Mouse (Mus musculus): ENCODE results near the gene Arhgap23. TPM values are rescaled to one million over a fixed set of nuclear protein-coding genes. Genes with fewer than 3 reads are reported as not detected.

Gene Arhgap23
- total RNA-seq, 2 experiments from 2014 or later, result 64.4 to 78.6 TPM

GRCm38 (mm10) chr11:97539622-97540021, 124.3 kb downstream of the Arhgap23 start:
- Histone ChIP-seq H3K27ac (no peak overlapping the region), H3K4me3 (no peak overlapping the region)
- intact Hi-C loops (cut with DNase I), result no loop called here
- no peak for DNase-seq (ENCODE audit: extremely low spot score in 1 of 2, low spot score in 2 of 2)
- no peak for TF ChIP-seq CTCF (IDR thresholded peaks at IDR 0.05)

DNA sequence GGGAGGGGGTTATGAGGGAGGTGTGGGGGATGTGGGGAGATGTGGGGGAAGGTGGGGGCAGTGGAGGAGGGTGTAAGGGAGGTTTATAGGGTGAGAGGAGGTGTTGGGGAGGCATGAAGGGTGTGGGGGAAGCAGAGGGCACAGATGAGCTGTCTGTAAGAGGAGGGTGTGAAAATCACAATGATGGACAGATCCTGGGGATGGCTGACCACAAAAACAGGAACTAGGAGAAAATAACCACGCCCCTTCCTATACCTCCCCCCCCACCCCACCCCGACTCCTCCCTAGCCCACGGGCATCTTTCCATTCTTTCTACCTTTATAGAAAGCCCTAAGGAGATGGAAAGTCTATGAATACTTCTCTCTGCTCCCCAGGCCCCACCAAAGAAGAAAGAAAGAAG, 124.8 kb downstream of the Arhgap23 start:
- no peak overlapping the region for H3K27ac ChIP-seq
- no peak for TF ChIP-seq CTCF (IDR thresholded peaks at IDR 0.05)
- DNase-seq (ENCODE audit: extremely low spot score in 1 of 2, low spot score in 2 of 2), result no peak
- intact Hi-C loops (cut with DNase I), result no loop called here
- H3K4me3 ChIP-seq, result no peak overlapping the region

DNA sequence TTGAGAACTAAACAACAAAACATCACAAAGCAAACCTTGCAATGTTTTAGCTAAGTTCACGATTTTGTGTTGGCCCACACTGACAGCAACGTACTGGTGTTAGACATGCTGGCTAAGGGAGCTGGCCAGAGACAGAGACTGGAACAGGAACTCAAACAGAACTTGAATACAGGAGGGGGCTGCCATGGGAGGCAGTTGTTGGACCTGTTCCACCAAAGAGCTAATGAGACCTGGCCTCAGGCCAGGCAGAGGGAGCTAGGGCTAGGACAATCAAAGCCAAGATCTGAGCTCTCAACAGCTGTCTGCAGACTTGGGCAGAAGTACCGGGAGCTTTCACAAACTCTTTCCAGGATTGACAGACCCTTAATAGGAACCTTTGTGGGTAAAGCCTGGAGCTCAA, 125.3 kb downstream of the Arhgap23 start:
- intact Hi-C loops (cut with DNase I), result no loop called here
- no peak overlapping the region for H3K4me3 ChIP-seq
- no peak for TF ChIP-seq CTCF (IDR thresholded peaks at IDR 0.05)
- DNase-seq (ENCODE audit: extremely low spot score in 1 of 2, low spot score in 2 of 2), result no peak
- H3K27ac ChIP-seq, result no peak overlapping the region; the same call in 1 of the 2 replicates

DNA sequence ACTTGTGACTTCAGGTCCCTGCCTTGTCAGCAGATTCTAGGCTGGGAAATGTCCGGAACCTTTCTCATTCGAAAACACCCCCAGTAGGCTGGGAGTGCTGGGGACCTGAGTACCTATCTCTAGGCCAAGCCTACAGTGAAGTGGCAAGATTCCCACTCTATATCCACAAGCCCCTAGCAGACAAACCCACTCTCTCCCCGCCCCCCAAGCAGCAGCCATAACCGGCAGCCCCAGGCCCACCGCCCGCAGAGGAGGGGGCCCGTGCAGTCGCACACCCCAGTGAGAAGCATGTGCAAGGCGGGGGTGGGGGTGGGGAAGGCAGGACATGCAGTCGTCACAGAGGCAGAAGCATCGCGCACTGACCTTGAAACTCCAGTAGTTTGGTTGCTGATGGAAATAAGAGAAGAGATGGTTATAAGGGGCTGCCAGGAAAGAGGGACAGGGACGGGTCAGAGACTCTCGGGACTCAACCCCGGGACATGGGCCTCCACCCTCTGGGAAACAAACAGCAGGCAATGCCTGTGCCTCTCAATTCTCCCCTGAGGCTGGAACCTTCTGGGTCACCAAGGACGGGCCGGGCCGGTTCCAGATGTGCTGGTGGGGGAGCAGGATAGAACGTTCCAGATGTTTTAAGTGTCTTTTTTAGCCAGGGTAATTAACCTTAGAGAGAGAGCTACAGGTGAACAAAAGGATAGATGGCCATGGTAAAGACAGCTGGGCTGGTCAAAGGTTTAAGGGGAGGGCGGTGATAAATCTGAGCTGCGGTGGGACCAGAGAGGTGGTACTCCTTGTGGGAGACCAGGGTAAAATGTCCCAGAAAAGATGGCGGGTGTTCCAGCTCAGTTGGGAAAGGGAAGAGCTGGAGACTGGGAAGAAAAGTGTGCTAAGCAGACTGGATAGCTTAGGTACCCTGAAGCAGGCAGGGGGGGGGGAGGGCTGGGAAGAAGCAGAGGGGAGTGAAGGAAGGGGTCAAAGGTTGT, 127.1 kb downstream of the Arhgap23 start:
- no peak for DNase-seq (ENCODE audit: extremely low spot score in 1 of 2, low spot score in 2 of 2)
- H3K4me3 ChIP-seq, result no peak overlapping the region

GRCm38 (mm10) chr11:97543181-97543733, 127.9 kb downstream of the Arhgap23 start:
- H3K27ac ChIP-seq, result peak overlapping the region; percentile 78
- intact Hi-C loops (cut with DNase I), result no loop called here
- peak in 1 of 2 experiments; percentile 54 for DNase-seq (ENCODE audit: extremely low spot score in 1 of 2, low spot score in 2 of 2)

More for the DNA sequence above, 127.1 kb downstream of the Arhgap23 start:
- peak overlapping the region; percentile 78 for H3K27ac ChIP-seq
- TF ChIP-seq CTCF (IDR thresholded peaks at IDR 0.05), result no peak
- intact Hi-C loops (cut with DNase I), result no loop called here

DNA sequence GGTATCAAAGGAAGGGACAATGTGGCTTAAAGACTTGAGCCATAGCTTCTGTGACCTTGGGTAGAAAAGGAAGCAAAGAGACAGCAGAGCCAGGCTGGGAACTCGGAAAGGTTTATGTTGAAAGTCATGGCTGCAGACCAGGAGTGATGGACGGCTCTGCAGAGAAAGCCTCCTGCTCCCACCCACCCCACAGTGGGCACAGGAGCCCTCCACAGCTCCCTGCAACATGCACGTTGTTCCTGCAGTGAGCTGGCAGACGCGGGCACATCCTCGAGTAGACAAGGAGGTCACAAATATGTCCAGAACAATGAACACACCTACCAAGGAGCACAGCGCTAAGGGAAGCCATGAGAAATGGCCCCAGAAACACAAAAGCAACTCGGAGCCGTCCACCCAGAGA, 128.6 kb downstream of the Arhgap23 start:
- peak overlapping the region; percentile 78 for H3K27ac ChIP-seq

More at GRCm38 (mm10) chr11:97543181-97543733, 127.9 kb downstream of the Arhgap23 start:
- no peak for TF ChIP-seq CTCF (IDR thresholded peaks at IDR 0.05)
- H3K4me3 ChIP-seq, result no peak overlapping the region

GRCm38 (mm10) chr11:97545808-97546560, 130.7 kb downstream of the Arhgap23 start:
- H3K27ac ChIP-seq, result peak overlapping the region; percentile 89
- intact Hi-C loops (cut with DNase I), result no loop called here
- DNase-seq (ENCODE audit: extremely low spot score in 1 of 2, low spot score in 2 of 2), result no peak
- H3K4me3 ChIP-seq, result peak overlapping the region; percentile 57
- no peak for TF ChIP-seq CTCF (IDR thresholded peaks at IDR 0.05)

More for the DNA sequence above, 128.6 kb downstream of the Arhgap23 start:
- DNase-seq (ENCODE audit: extremely low spot score in 1 of 2, low spot score in 2 of 2), result no peak
- H3K4me3 ChIP-seq, result no peak overlapping the region
- intact Hi-C loops (cut with DNase I), result no loop called here
- TF ChIP-seq CTCF (IDR thresholded peaks at IDR 0.05), result no peak

GRCm38 (mm10) chr11:97546804-97547411, 131.6 kb downstream of the Arhgap23 start:
- intact Hi-C loops (cut with DNase I), result no loop called here
- Histone ChIP-seq H3K27ac (peak overlapping the region; percentile 89), H3K4me3 (peak overlapping the region; percentile 57)
- TF ChIP-seq CTCF (IDR thresholded peaks at IDR 0.05), result no peak
- DNase-seq (ENCODE audit: extremely low spot score in 1 of 2, low spot score in 2 of 2), result peak in 1 of 2 experiments; percentile 63

GRCm38 (mm10) chr11:97547957-97548706, 132.8 kb downstream of the Arhgap23 start:
- peak overlapping the region; percentile 89; the same call in 1 of the 2 replicates for H3K27ac ChIP-seq

DNA sequence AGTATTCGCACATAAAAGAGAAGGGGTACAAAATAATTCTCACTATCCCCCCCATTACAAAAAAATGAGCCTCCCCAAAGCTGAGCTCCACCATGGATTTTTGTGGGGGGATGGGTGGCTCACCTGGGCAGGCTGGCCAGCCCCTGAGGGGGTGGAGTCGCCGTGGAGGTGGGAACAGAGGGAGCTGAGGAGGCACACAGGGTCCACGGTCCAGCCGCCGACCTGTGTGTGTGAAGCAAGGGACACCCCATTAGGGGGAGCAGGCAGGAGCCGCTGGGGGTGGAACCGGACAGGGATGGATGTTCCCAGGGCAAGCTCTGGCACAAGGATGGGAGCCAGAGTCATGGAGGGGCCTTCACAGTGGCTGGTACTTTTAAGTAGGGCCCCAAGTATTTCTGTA, 133.4 kb downstream of the Arhgap23 start:
- intact Hi-C loops (cut with DNase I), result no loop called here
- Histone ChIP-seq H3K27ac (no peak overlapping the region), H3K4me3 (no peak overlapping the region)
- no peak for TF ChIP-seq CTCF (IDR thresholded peaks at IDR 0.05)
- DNase-seq (ENCODE audit: extremely low spot score in 1 of 2, low spot score in 2 of 2), result no peak

More at GRCm38 (mm10) chr11:97547957-97548706, 132.8 kb downstream of the Arhgap23 start:
- no peak for DNase-seq (ENCODE audit: extremely low spot score in 1 of 2, low spot score in 2 of 2)
- TF ChIP-seq CTCF (IDR thresholded peaks at IDR 0.05), result peak; percentile 25
- intact Hi-C loops (cut with DNase I), result no loop called here
- H3K4me3 ChIP-seq, result peak overlapping the region; percentile 57; the same call in 1 of the 2 replicates

Other genes with a start within 250 kb of the Arhgap23 start
- 100 to 1,000 TPM; 108 to 120 TPM for gene Kpnb1, start 227.7 kb upstream of the Arhgap23 start, total RNA-seq (2021)
- 100 to 1,000 TPM; 142 to 143 TPM for gene Npepps, start 134.9 kb upstream of the Arhgap23 start, total RNA-seq (2021)
- gene Mrpl45, start 99.8 kb upstream of the Arhgap23 start, total RNA-seq (2021), result 10 to 100 TPM; 26.4 to 28.2 TPM
- under 1 TPM; 0.18 to 0.37 TPM for gene Gpr179, start 63.5 kb upstream of the Arhgap23 start, total RNA-seq (2021)
- 10 to 100 TPM; 87.2 to 91.9 TPM for gene Socs7, start 53.0 kb upstream of the Arhgap23 start, total RNA-seq (2021)
- not detected for gene 4933428G20Rik, start 84.8 kb downstream of the Arhgap23 start, total RNA-seq (2021)
- 100 to 1,000 TPM; 308 to 318 TPM for gene Srcin1, start 160.7 kb downstream of the Arhgap23 start, total RNA-seq (2021)
- 100 to 1,000 TPM in 1 of 2 experiments, 10 to 100 TPM in 1; 99.9 to 107 TPM for gene Epop, start 214.2 kb downstream of the Arhgap23 start, total RNA-seq (2021)
- 100 to 1,000 TPM; 143 to 147 TPM for gene Mllt6, start 247.9 kb downstream of the Arhgap23 start, total RNA-seq (2021)

Data from left cerebral cortex, adult 2 months (tissue).